8 mouse cellular contexts compared by ENCODE assay signal in the genomic region with DNA sequence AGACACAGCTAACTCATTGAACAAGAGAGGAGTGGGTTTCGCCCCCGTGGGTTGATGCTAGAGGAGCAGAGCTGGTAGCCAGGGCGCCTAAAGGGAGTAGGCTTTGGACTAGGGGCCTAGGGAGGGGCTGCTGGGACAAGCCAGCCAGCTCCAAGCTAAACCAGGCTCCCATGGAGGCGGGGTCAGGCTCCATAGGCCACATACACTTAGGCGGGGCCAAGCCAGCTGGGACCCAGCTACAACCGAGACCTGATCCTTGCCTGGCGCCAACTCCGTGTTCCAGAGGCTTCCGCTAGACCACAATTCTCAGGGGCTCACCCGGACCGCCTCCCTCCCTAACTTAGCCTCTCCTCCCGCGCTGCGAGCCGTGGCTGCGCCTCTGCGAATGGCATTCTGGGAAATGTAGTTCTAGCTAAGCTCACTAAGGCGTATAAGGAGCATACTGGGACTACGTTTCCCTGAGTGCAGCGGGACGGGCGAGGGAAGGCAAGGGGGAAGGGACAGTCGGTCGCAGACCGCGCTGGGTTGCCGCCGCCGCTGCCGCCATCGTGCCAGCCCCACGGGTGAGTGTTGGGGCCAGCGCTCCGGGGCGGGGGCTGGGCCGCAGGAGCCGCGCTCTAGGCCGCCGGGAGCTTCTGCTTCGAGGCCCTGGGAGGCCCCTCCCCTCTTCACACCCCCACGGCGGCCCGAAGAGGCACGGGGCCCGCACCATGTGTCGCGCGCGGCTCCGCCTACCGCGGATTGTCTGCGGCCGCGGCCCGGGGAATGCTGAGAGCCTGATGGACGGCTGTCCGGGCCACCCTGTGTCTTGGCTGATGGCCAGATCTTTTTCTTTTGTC. TPM values are rescaled to one million over a fixed set of nuclear protein-coding genes. Genes with fewer than 3 reads are reported as not detected.
A peak's percentile ranks its signal among the peaks of the same experiment; 100 is the strongest.
DNase-seq lines count a peak whose midpoint lies in the region; ATAC-seq lines count a peak whose summit lies in the region.

A gene (plus strand): TSS at position 438 of the 839 bp plus-strand sequence.

- peak within 1 kb of the TSS; percentile 86 to 90 for H3K27ac ChIP-seq in heart, embryonic 14.5 days (replicated peaks in 1 of 2; ENCODE audit: control insufficient read depth in 1 of 2, insufficient read depth in 1 of 2, low read depth in 2 of 2, low read length in 2 of 2)
- peak within 1 kb of the TSS; percentile 98 for H3K27ac ChIP-seq in liver, embryonic 13.5 days
- H3K27ac ChIP-seq in stomach, embryonic 16.5 days (ENCODE audit: low read length), result peak within 1 kb of the TSS; percentile 93

- ATAC-seq in CD4-positive, CD25-positive, alpha-beta regulatory T cell, adult 4 months, result peak; percentile 97
- peak; percentile 97 for ATAC-seq in heart, embryonic 14.5 days (ENCODE audit: insufficient number of reproducible peaks, insufficient read depth, low FRiP score, low read depth)
- ATAC-seq in liver, embryonic 13.5 days (ENCODE audit: low read depth), result peak; percentile 93
- peak; percentile 99 for ATAC-seq in stomach, embryonic 16.5 days (ENCODE audit: insufficient read depth, low FRiP score)

- H3K4me3 ChIP-seq in heart, embryonic 14.5 days (ENCODE audit: control insufficient read depth in 1 of 2, insufficient read depth in 1 of 2, low read depth in 1 of 2, low read length in 2 of 2), result peak within 1 kb of the TSS; percentile 94 to 96
- H3K4me3 ChIP-seq in liver, embryonic 13.5 days (replicated peaks), result peak within 1 kb of the TSS; percentile 99
- peak within 1 kb of the TSS; percentile 98 for H3K4me3 ChIP-seq in stomach, embryonic 16.5 days (replicated peaks; ENCODE audit: low read length)

- peaks cover 11 to 38% of the 10 kb centered on the region in 2 experiments for H3K4me1 ChIP-seq in heart, embryonic 14.5 days (ENCODE audit: control insufficient read depth in 2 of 2, insufficient read depth in 2 of 2, low read length in 2 of 2)
- H3K4me1 ChIP-seq in liver, embryonic 13.5 days (replicated peaks), result peaks cover 87% of the 10 kb centered on the region
- peaks cover 45% of the 10 kb centered on the region for H3K4me1 ChIP-seq in stomach, embryonic 16.5 days (ENCODE audit: control insufficient read depth, insufficient read depth, low read length)

- peak; percentile 91 for DNase-seq in c-Kit-negative CD71-positive TER-119-positive erythroid progenitor cells, embryonic 14.5 days (ENCODE audit: low read depth, low spot score)
- peak; percentile 98 for DNase-seq in fibroblast of lung, adult 2 months (ENCODE audit: low read depth)
- peak; percentile 98 for DNase-seq in kidney, postnatal 14 days
- DNase-seq in liver, embryonic 13.5 days, result peak; percentile 97
- peak; percentile 93 for DNase-seq in neural tube, embryonic 10.5 days (ENCODE audit: extremely low spot score, low spot score)

- under 1% methylated on average over 57 of the region's 59 CpGs for WGBS in heart, embryonic 14.5 days
- WGBS in liver, embryonic 13.5 days (ENCODE audit: insufficient replicate concordance), result under 1% methylated on average over 52 of the region's 59 CpGs
- 1% methylated on average over 58 of the region's 59 CpGs for WGBS in stomach, embryonic 16.5 days

- H3K27me3 ChIP-seq in heart, embryonic 14.5 days (ENCODE audit: control insufficient read depth, insufficient read depth, low read length), result no peaks in the 10 kb centered on the region
- H3K27me3 ChIP-seq in liver, embryonic 13.5 days, result no peaks in the 10 kb centered on the region
- no peaks in the 10 kb centered on the region for H3K27me3 ChIP-seq in stomach, embryonic 16.5 days (ENCODE audit: control insufficient read depth, insufficient read depth, low read length)

- peaks cover 26% of the 10 kb centered on the region for H3K36me3 ChIP-seq in heart, embryonic 14.5 days (ENCODE audit: control insufficient read depth, insufficient read depth, low read length)
- H3K36me3 ChIP-seq in liver, embryonic 13.5 days, result peaks cover 36% of the 10 kb centered on the region
- H3K36me3 ChIP-seq in stomach, embryonic 16.5 days (ENCODE audit: control insufficient read depth, insufficient read depth, low read length), result no peaks in the 10 kb centered on the region

- peak within 1 kb of the TSS; percentile 96 for H3K9ac ChIP-seq in heart, embryonic 14.5 days (ENCODE audit: low read length)
- H3K9ac ChIP-seq in liver, embryonic 13.5 days, result peak within 1 kb of the TSS; percentile 96
- peak within 1 kb of the TSS; percentile 95 for H3K9ac ChIP-seq in stomach, embryonic 16.5 days (ENCODE audit: low read length)

- no peaks in the 10 kb centered on the region for H3K9me3 ChIP-seq in heart, embryonic 14.5 days (ENCODE audit: control insufficient read depth, low read length)
- no peaks in the 10 kb centered on the region for H3K9me3 ChIP-seq in liver, embryonic 13.5 days (replicated peaks)
- no peaks in the 10 kb centered on the region for H3K9me3 ChIP-seq in stomach, embryonic 16.5 days (replicated peaks; ENCODE audit: control insufficient read depth, low read length)

- peak within 1 kb of the TSS; percentile 91 for H3K4me2 ChIP-seq in heart, embryonic 14.5 days (ENCODE audit: low read length)
- H3K4me2 ChIP-seq in liver, embryonic 13.5 days, result peak within 1 kb of the TSS; percentile 99
- H3K4me2 ChIP-seq in stomach, embryonic 16.5 days (ENCODE audit: low read depth, low read length), result peak within 1 kb of the TSS; percentile 88

RNA-seq across cellular contexts. Expression of the gene that starts here (rescaled TPM):
- 10 to 100 TPM in 1 of 2 experiments, 1 to 10 TPM in 1; 9.9 to 48.7 TPM for polyA plus RNA-seq in CD4-positive, CD25-positive, alpha-beta regulatory T cell, adult 4 months (2017; shearing (Covaris generic))
- 190 and 205 TPM in 2 replicates for polyA plus RNA-seq in heart, embryonic 14.5 days (2014; fragmentation: Nextera tagmentation; extraction: Ambion mirVana)
- 152 and 192 TPM in 2 replicates for polyA plus RNA-seq in liver, embryonic 13.5 days (2015; fragmentation: Nextera tagmentation; extraction: Ambion mirVana)
- 140 and 208 TPM in 2 replicates for polyA plus RNA-seq in stomach, embryonic 16.5 days (2015; fragmentation: Nextera tagmentation; extraction: Ambion mirVana)

Comparison
In these comparisons a context has a peak if more than half of its experiments do, and no peak if none do; other contexts are left out.
1. Peak in every context shown above with its lines: DNase-seq, ATAC-seq, H3K4me3 ChIP-seq and H3K27ac ChIP-seq.